Mouse (Mus musculus): ENCODE results near the gene Mtch2. TPM values are rescaled to one million over a fixed set of nuclear protein-coding genes. Genes with fewer than 3 reads are reported as not detected.
A peak's percentile ranks its signal among the peaks of the same experiment; 100 is the strongest.
"Not testable (repeated sequence)": the region's sequence is repeated elsewhere in the genome, so short reads cannot be mapped to it uniquely, and the experiment has no call there.

Gene Mtch2
- polyA plus RNA-seq (2012; ENCODE audit: insufficient read depth, low replicate concordance): 6.1 and 10.1 TPM in 2 replicates

- Histone ChIP-seq H3K4me3 (replicated peaks) (peak within 1 kb of the TSS; percentile 100), H3K27me3 (replicated peaks) (no peaks in the 10 kb centered on the region), H3K9me3 (peaks cover under 1% of the 10 kb centered on the region; the same call in 1 of the 2 replicates), H3K36me3 (replicated peaks; ENCODE audit: low read length) (peaks cover 31% of the 10 kb centered on the region), H3K4me1 (peaks cover 33% of the 10 kb centered on the region)
- no peak for TF ChIP-seq GATA1 (IDR thresholded peaks at IDR 0.05; ENCODE audit: borderline replicate concordance, low read length)
- TF ChIP-seq FLI1 (IDR thresholded peaks at IDR 0.05; ENCODE audit: low read length): no peak
Measured at GRCm38 (mm10) chr2:90846955-90847680, at the start of gene Mtch2. Gene Mtch2, plus strand, starts transcription at chr2:90847155.

- peaks cover 23% of the 10 kb centered on the region for H3K27me3 ChIP-seq (replicated peaks)
- no peaks in the 10 kb centered on the region; the same call in 1 of the 2 replicates for H3K4me1 ChIP-seq
- no peaks in the 10 kb centered on the region for H3K36me3 ChIP-seq (replicated peaks; ENCODE audit: low read length)
- H3K9me3 ChIP-seq: peaks cover 3% of the 10 kb centered on the region; the same call in 1 of the 2 replicates
- TF ChIP-seq GATA1 (IDR thresholded peaks at IDR 0.05; ENCODE audit: borderline replicate concordance, low read length) (no peak), FLI1 (IDR thresholded peaks at IDR 0.05; ENCODE audit: low read length) (no peak)
- no peak overlapping the region for H3K4me3 ChIP-seq (replicated peaks)
Measured at GRCm38 (mm10) chr2:90808241-90809126, 38.5 kb upstream of the Mtch2 start.

GRCm38 (mm10) chr2:90810751-90811150 lies 36.2 kb upstream of the Mtch2 start:
- Histone ChIP-seq H3K4me1 (no peaks in the 10 kb centered on the region; the same call in 1 of the 2 replicates), H3K36me3 (replicated peaks; ENCODE audit: low read length) (no peaks in the 10 kb centered on the region), H3K9me3 (no peaks in the 10 kb centered on the region), H3K4me3 (replicated peaks) (no peak overlapping the region), H3K27me3 (replicated peaks) (peaks cover 26% of the 10 kb centered on the region)
- TF ChIP-seq GATA1 (IDR thresholded peaks at IDR 0.05; ENCODE audit: borderline replicate concordance, low read length) (no peak), FLI1 (IDR thresholded peaks at IDR 0.05; ENCODE audit: low read length) (no peak)

GRCm38 (mm10) chr2:90815266-90815665 lies 31.7 kb upstream of the Mtch2 start:
- peaks cover 19% of the 10 kb centered on the region for H3K27me3 ChIP-seq (replicated peaks)
- H3K4me1 ChIP-seq: no peaks in the 10 kb centered on the region
- H3K4me3 ChIP-seq (replicated peaks): no peak overlapping the region
- TF ChIP-seq FLI1 (IDR thresholded peaks at IDR 0.05; ENCODE audit: low read length): no peak
- no peak for TF ChIP-seq GATA1 (IDR thresholded peaks at IDR 0.05; ENCODE audit: borderline replicate concordance, low read length)
- H3K36me3 ChIP-seq (replicated peaks; ENCODE audit: low read length): no peaks in the 10 kb centered on the region
- no peaks in the 10 kb centered on the region for H3K9me3 ChIP-seq

GRCm38 (mm10) chr2:90816144-90816543 lies 30.8 kb upstream of the Mtch2 start:
- Histone ChIP-seq H3K36me3 (replicated peaks; ENCODE audit: low read length) (no peaks in the 10 kb centered on the region), H3K9me3 (no peaks in the 10 kb centered on the region), H3K27me3 (replicated peaks) (peaks cover 13% of the 10 kb centered on the region), H3K4me3 (replicated peaks) (no peak overlapping the region), H3K4me1 (no peaks in the 10 kb centered on the region)
- TF ChIP-seq FLI1 (IDR thresholded peaks at IDR 0.05; ENCODE audit: low read length) (no peak), GATA1 (IDR thresholded peaks at IDR 0.05; ENCODE audit: borderline replicate concordance, low read length) (no peak)

GRCm38 (mm10) chr2:90818710-90819109 lies 28.2 kb upstream of the Mtch2 start:
- no peak overlapping the region for H3K4me3 ChIP-seq (replicated peaks)
- TF ChIP-seq GATA1 (IDR thresholded peaks at IDR 0.05; ENCODE audit: borderline replicate concordance, low read length): no peak
- no peak for TF ChIP-seq FLI1 (IDR thresholded peaks at IDR 0.05; ENCODE audit: low read length)
- H3K9me3 ChIP-seq: no peaks in the 10 kb centered on the region
- H3K36me3 ChIP-seq (replicated peaks; ENCODE audit: low read length): no peaks in the 10 kb centered on the region
- peaks cover 6% of the 10 kb centered on the region for H3K27me3 ChIP-seq (replicated peaks)
- H3K4me1 ChIP-seq: no peaks in the 10 kb centered on the region

GRCm38 (mm10) chr2:90820894-90821293 lies 26.1 kb upstream of the Mtch2 start:
- no peak overlapping the region for H3K4me3 ChIP-seq (replicated peaks)
- H3K36me3 ChIP-seq (replicated peaks; ENCODE audit: low read length): no peaks in the 10 kb centered on the region
- peaks cover 5% of the 10 kb centered on the region for H3K27me3 ChIP-seq (replicated peaks)
- no peaks in the 10 kb centered on the region for H3K9me3 ChIP-seq
- no peaks in the 10 kb centered on the region for H3K4me1 ChIP-seq
- TF ChIP-seq FLI1 (IDR thresholded peaks at IDR 0.05; ENCODE audit: low read length) (no peak), GATA1 (IDR thresholded peaks at IDR 0.05; ENCODE audit: borderline replicate concordance, low read length) (no peak)

GRCm38 (mm10) chr2:90822978-90823377 lies 24.0 kb upstream of the Mtch2 start:
- H3K36me3 ChIP-seq (replicated peaks; ENCODE audit: low read length): no peaks in the 10 kb centered on the region
- H3K9me3 ChIP-seq: no peaks in the 10 kb centered on the region
- H3K4me3 ChIP-seq (replicated peaks): no peak overlapping the region
- H3K27me3 ChIP-seq (replicated peaks): peaks cover 3% of the 10 kb centered on the region
- H3K4me1 ChIP-seq: no peaks in the 10 kb centered on the region
- no peak for TF ChIP-seq GATA1 (IDR thresholded peaks at IDR 0.05; ENCODE audit: borderline replicate concordance, low read length)
- no peak for TF ChIP-seq FLI1 (IDR thresholded peaks at IDR 0.05; ENCODE audit: low read length)

GRCm38 (mm10) chr2:90823781-90824180 lies 23.2 kb upstream of the Mtch2 start:
- no peak overlapping the region for H3K4me3 ChIP-seq (replicated peaks)
- TF ChIP-seq FLI1 (IDR thresholded peaks at IDR 0.05; ENCODE audit: low read length) (no peak), GATA1 (IDR thresholded peaks at IDR 0.05; ENCODE audit: borderline replicate concordance, low read length) (no peak)
- H3K9me3 ChIP-seq: no peaks in the 10 kb centered on the region

GRCm38 (mm10) chr2:90824528-90824927 lies 22.4 kb upstream of the Mtch2 start:
- not testable (repeated sequence) for H3K9me3 ChIP-seq; H3K36me3 ChIP-seq (replicated peaks; ENCODE audit: low read length); H3K4me3 ChIP-seq (replicated peaks); H3K27me3 ChIP-seq (replicated peaks); H3K4me1 ChIP-seq

More at GRCm38 (mm10) chr2:90823781-90824180, 23.2 kb upstream of the Mtch2 start:
- H3K4me1 ChIP-seq: peaks cover 2% of the 10 kb centered on the region
- no peaks in the 10 kb centered on the region for H3K36me3 ChIP-seq (replicated peaks; ENCODE audit: low read length)
- H3K27me3 ChIP-seq (replicated peaks): peaks cover 3% of the 10 kb centered on the region
